Mouse (Mus musculus): ENCODE results near the gene Itfg1. TPM values are rescaled to one million over a fixed set of nuclear protein-coding genes. Genes with fewer than 3 reads are reported as not detected.
A peak's percentile ranks its signal among the peaks of the same experiment; 100 is the strongest.

Itfg1 gene
- polyA plus RNA-seq, 1 experiment, result 15.2 TPM

DNA sequence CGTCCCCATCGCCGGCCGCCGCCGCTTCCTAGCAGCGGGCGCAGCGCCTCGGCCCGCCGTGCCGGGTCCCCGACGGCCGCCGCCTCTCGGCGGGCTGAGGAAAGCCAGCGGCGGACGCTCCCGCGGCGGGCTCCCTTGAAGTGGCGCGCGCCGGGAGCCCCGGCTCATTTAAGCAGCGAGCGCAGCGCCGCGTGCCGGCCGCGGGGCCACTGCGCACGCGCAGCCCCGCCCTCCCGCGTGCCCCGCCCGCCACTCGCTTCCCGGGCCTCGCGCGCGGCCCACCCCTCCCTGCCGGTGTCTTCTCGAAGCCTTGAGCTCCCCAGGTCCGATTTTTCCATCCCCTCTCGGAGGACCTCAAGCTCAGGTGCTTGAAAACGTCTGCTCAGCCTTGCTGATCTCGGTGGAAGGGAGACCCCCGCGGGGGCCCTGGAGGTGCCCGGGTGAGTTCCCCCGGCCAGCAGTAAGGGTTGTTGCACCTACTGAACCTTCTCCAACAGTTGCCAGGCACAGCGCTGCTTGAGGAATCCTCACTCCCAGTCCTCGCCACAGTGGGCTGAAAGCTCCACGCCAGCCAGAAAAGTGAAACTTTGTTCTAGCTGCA is 139.9 kb downstream of the Itfg1 start, which contains the start of gene Neto2:
Gene Neto2, minus strand, starts transcription at position 174 of the 601 bp plus-strand sequence.
- Histone ChIP-seq H3K4me1 (replicated peaks; ENCODE audit: control insufficient read depth, insufficient read depth, low read length) (peaks cover 8% of the 10 kb centered on the region), H3K36me3 (ENCODE audit: control insufficient read depth, insufficient read depth, low read length) (no peaks in the 10 kb centered on the region), H3K27ac (ENCODE audit: control insufficient read depth, insufficient read depth, low read length) (no peak within 1 kb of the TSS), H3K4me3 (ENCODE audit: control insufficient read depth, insufficient read depth, low read length) (peak within 1 kb of the TSS; percentile 67), H3K27me3 (ENCODE audit: control insufficient read depth, insufficient read depth, low read length) (no peaks in the 10 kb centered on the region)
- peak; percentile 46; the same call in 1 of the 2 replicates for TF ChIP-seq POLR2A (IDR thresholded peaks at IDR 0.05; ENCODE audit: control insufficient read depth, extremely low read depth, insufficient read depth, low read length, poor library complexity)
- 0 out of 2 replicates have a peak, but pooled peaks have one; percentile 5 for TF ChIP-seq CTCF (IDR thresholded peaks at IDR 0.05; ENCODE audit: borderline replicate concordance, control insufficient read depth, extremely low read depth, insufficient read depth, low read length, poor library complexity)
- DNase-seq, result peak; percentile 80
- under 1% methylated on average over 65 of the region's 65 CpGs for WGBS

GRCm38 (mm10) chr8:85700101-85700750 is 140.5 kb downstream of the Itfg1 start:
- H3K27ac ChIP-seq (ENCODE audit: control insufficient read depth, insufficient read depth, low read length), result no peak overlapping the region
- WGBS, result under 1% methylated on average over 84 of the region's 84 CpGs
- peak; percentile 74 for DNase-seq

DNA sequence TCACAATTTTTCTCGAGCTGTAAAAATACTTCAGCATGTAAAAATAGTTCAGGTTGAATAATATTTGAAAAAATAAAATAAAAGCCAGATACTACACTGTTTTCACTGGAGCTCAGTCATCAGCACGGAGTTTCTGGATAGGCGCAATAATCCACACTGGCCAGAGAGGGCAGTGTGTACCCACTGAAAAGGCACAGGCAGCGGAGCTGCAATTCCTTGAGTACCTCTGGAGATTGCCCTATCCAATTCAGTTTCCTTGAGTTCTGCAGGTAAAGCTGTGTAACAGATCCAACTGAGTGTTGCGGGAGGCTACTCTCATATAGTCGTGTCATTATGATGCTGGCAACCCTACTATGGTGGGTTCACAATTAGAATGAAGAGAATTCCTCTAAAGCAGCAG is 141.7 kb downstream of the Itfg1 start:
- TF ChIP-seq CTCF (IDR thresholded peaks at IDR 0.05; ENCODE audit: borderline replicate concordance, control insufficient read depth, extremely low read depth, insufficient read depth, low read length, poor library complexity) (peak; percentile 20; the same call in 1 of the 2 replicates), POLR2A (IDR thresholded peaks at IDR 0.05; ENCODE audit: control insufficient read depth, extremely low read depth, insufficient read depth, low read length, poor library complexity) (no peak)
- no peaks in the 10 kb centered on the region for H3K27me3 ChIP-seq (ENCODE audit: control insufficient read depth, insufficient read depth, low read length)
- peaks cover 8% of the 10 kb centered on the region for H3K4me1 ChIP-seq (replicated peaks; ENCODE audit: control insufficient read depth, insufficient read depth, low read length)
- DNase-seq, result peak; percentile 74
- H3K36me3 ChIP-seq (ENCODE audit: control insufficient read depth, insufficient read depth, low read length), result no peaks in the 10 kb centered on the region
- H3K4me3 ChIP-seq (ENCODE audit: control insufficient read depth, insufficient read depth, low read length), result no peak overlapping the region
- H3K27ac ChIP-seq (ENCODE audit: control insufficient read depth, insufficient read depth, low read length), result no peak overlapping the region
- 3% methylated on average over 6 of the region's 6 CpGs for whole genome bisulfite sequencing

More at GRCm38 (mm10) chr8:85700101-85700750, 140.5 kb downstream of the Itfg1 start:
- H3K27me3 ChIP-seq (ENCODE audit: control insufficient read depth, insufficient read depth, low read length), result no peaks in the 10 kb centered on the region
- no peaks in the 10 kb centered on the region for H3K36me3 ChIP-seq (ENCODE audit: control insufficient read depth, insufficient read depth, low read length)
- TF ChIP-seq CTCF (IDR thresholded peaks at IDR 0.05; ENCODE audit: borderline replicate concordance, control insufficient read depth, extremely low read depth, insufficient read depth, low read length, poor library complexity) (peak; percentile 95), POLR2A (IDR thresholded peaks at IDR 0.05; ENCODE audit: control insufficient read depth, extremely low read depth, insufficient read depth, low read length, poor library complexity) (no peak; the same call in 1 of the 2 replicates)
- peaks cover 8% of the 10 kb centered on the region for H3K4me1 ChIP-seq (replicated peaks; ENCODE audit: control insufficient read depth, insufficient read depth, low read length)
- H3K4me3 ChIP-seq (ENCODE audit: control insufficient read depth, insufficient read depth, low read length), result peak overlapping the region; percentile 67

Other genes starting within 250 kb of the Itfg1 start
- 3.1 and 3.6 TPM in 2 replicates for gene Neto2, start 140.0 kb downstream of the Itfg1 start, polyA plus RNA-seq (2012; rRNA removed)
- gene Phkb, start within 50 bp of the Itfg1 start, polyA plus RNA-seq (2012; rRNA removed), result 6.8 and 7.4 TPM in 2 replicates